Mouse (Mus musculus): ENCODE measurements around the gene Zswim5. TPM values are rescaled to one million over a fixed set of nuclear protein-coding genes. Genes with fewer than 3 reads are reported as not detected.

Gene Zswim5
- polyA plus RNA-seq, 1 experiment: 2.6 TPM

DNA sequence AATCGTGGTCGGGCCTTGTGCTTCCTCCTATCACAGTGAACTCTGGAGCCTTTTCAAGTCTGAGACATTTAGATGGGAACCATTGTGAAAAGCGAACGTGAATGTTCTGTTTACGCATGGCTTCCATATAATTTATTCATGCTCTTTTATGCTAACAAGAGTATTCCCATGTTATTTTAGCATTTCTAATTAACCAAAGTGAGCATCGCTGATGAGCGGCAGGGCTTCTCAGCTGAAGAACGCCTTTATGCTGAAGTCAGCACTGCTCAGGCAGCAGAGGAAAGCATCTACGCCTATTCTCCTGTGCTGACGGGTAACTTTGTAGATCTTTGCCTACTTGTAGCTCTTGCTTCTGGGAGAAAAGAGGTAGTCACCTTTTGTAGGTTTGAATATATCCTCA lies 20.0 kb upstream of the Zswim5 start:
- 87% methylated on average over 10 of the region's 10 CpGs for WGBS

GRCm38 (mm10) chr4:116859711-116860110 lies 17.5 kb upstream of the Zswim5 start:
- Histone ChIP-seq H3K4me3 (replicated peaks; ENCODE audit: extremely low read depth, low read depth, low read length) (no peak overlapping the region), H3K4me1 (ENCODE audit: control insufficient read depth, insufficient read depth, low read length) (no peaks in the 10 kb centered on the region; the same call in 1 of the 2 replicates)
- TF ChIP-seq CTCF (IDR thresholded peaks at IDR 0.05; ENCODE audit: insufficient read depth, low read length): no peak
- no peak for TF ChIP-seq POLR2A (IDR thresholded peaks at IDR 0.05; ENCODE audit: borderline replicate concordance, extremely low read depth, low read depth, low read length)
- 67% methylated on average over 5 of the region's 5 CpGs for WGBS
- DNase-seq: no peak

More for the DNA sequence above, 20.0 kb upstream of the Zswim5 start:
- Histone ChIP-seq H3K4me1 (ENCODE audit: control insufficient read depth, insufficient read depth, low read length) (no peaks in the 10 kb centered on the region), H3K4me3 (replicated peaks; ENCODE audit: extremely low read depth, low read depth, low read length) (no peak overlapping the region)
- no peak for DNase-seq
- TF ChIP-seq CTCF (IDR thresholded peaks at IDR 0.05; ENCODE audit: insufficient read depth, low read length) (no peak), POLR2A (IDR thresholded peaks at IDR 0.05; ENCODE audit: borderline replicate concordance, extremely low read depth, low read depth, low read length) (no peak)

GRCm38 (mm10) chr4:116862023-116862422 lies 15.2 kb upstream of the Zswim5 start:
- no peak for DNase-seq
- Histone ChIP-seq H3K4me3 (replicated peaks; ENCODE audit: extremely low read depth, low read depth, low read length) (no peak overlapping the region), H3K4me1 (ENCODE audit: control insufficient read depth, insufficient read depth, low read length) (no peaks in the 10 kb centered on the region; the same call in 1 of the 2 replicates)
- TF ChIP-seq CTCF (IDR thresholded peaks at IDR 0.05; ENCODE audit: insufficient read depth, low read length) (no peak), POLR2A (IDR thresholded peaks at IDR 0.05; ENCODE audit: borderline replicate concordance, extremely low read depth, low read depth, low read length) (no peak)
- whole genome bisulfite sequencing: 55% methylated on average over 8 of the region's 8 CpGs

DNA sequence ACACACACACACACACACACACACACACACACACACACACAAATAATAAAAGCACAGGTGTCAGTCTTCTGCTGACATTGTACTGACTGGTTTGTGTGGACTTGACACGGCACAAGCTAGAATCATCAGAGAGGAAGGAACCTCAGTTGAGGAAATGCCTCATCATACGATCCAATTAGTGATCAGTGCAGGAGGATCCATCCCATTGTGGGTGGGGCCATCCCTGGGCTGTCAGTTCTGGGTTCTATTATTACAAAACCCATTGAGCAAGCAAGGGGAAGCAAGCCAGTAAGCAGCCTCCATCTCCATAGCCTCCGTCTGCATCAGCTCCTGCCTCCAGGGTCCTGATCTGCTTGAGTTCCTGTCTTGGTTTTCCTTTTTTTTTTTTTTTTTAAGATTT lies 7.3 kb upstream of the Zswim5 start:
- no peak for DNase-seq
- TF ChIP-seq CTCF (IDR thresholded peaks at IDR 0.05; ENCODE audit: insufficient read depth, low read length) (no peak), POLR2A (IDR thresholded peaks at IDR 0.05; ENCODE audit: borderline replicate concordance, extremely low read depth, low read depth, low read length) (no peak)
- Histone ChIP-seq H3K4me1 (ENCODE audit: control insufficient read depth, insufficient read depth, low read length) (no peaks in the 10 kb centered on the region), H3K4me3 (replicated peaks; ENCODE audit: extremely low read depth, low read depth, low read length) (no peak overlapping the region)
- WGBS: 59% methylated on average over 3 of the region's 3 CpGs

- 83% methylated on average over 4 of the region's 4 CpGs for WGBS
- Histone ChIP-seq H3K4me3 (replicated peaks; ENCODE audit: extremely low read depth, low read depth, low read length) (no peak overlapping the region), H3K4me1 (ENCODE audit: control insufficient read depth, insufficient read depth, low read length) (peaks cover 2% of the 10 kb centered on the region)
- DNase-seq: no peak
- TF ChIP-seq CTCF (IDR thresholded peaks at IDR 0.05; ENCODE audit: insufficient read depth, low read length): no peak
- TF ChIP-seq POLR2A (IDR thresholded peaks at IDR 0.05; ENCODE audit: borderline replicate concordance, extremely low read depth, low read depth, low read length): no peak
Measured at GRCm38 (mm10) chr4:116874595-116874994, 2.6 kb upstream of the Zswim5 start.

- 0% methylated on average over 15 of the region's 15 CpGs for WGBS
- peaks cover 2% of the 10 kb centered on the region for H3K4me1 ChIP-seq (ENCODE audit: control insufficient read depth, insufficient read depth, low read length)
- H3K4me3 ChIP-seq (replicated peaks; ENCODE audit: extremely low read depth, low read depth, low read length): peak overlapping the region; percentile 80
- no peak for TF ChIP-seq CTCF (IDR thresholded peaks at IDR 0.05; ENCODE audit: insufficient read depth, low read length)
- no peak for TF ChIP-seq POLR2A (IDR thresholded peaks at IDR 0.05; ENCODE audit: borderline replicate concordance, extremely low read depth, low read depth, low read length)
- DNase-seq: no peak
Measured at GRCm38 (mm10) chr4:116876630-116876994, 564 bp upstream of the Zswim5 start.

DNA sequence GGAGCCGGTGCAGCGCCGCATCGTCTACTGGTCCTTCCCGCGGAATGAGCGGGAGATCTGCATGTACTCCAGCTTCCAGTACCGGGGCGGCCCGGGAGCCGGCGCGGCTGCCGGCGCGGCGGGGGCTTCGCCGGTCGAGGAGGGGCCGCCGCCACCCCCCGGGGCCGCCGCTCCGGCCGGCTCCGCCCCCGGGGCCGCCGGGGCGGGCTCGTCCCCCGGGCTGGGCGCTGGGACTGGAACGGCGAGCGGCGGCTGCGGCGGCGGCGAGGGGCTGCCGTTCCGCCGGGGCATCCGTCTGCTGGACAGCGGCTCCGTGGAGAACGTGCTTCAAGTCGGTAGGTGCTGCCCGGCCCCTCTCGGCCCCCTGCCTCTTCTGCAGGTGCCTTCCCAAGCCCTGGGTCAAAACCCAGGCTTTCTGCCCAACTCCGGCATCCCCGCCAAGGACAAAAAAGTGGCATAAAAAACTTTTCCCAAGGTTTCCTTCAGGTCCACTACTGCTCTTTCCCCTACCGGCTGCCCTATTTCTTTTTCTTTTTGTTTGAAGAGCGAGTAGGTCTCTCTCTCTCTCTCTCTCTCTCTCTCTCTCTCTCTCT lies 649 bp downstream of the Zswim5 start:
- Histone ChIP-seq H3K4me3 (replicated peaks; ENCODE audit: extremely low read depth, low read depth, low read length) (peak overlapping the region; percentile 80), H3K4me1 (ENCODE audit: control insufficient read depth, insufficient read depth, low read length) (peaks cover 2% of the 10 kb centered on the region)
- under 1% methylated on average over 57 of the region's 57 CpGs for WGBS
- no peak for TF ChIP-seq POLR2A (IDR thresholded peaks at IDR 0.05; ENCODE audit: borderline replicate concordance, extremely low read depth, low read depth, low read length)
- TF ChIP-seq CTCF (IDR thresholded peaks at IDR 0.05; ENCODE audit: insufficient read depth, low read length): no peak
- peak; percentile 63 for DNase-seq

DNA sequence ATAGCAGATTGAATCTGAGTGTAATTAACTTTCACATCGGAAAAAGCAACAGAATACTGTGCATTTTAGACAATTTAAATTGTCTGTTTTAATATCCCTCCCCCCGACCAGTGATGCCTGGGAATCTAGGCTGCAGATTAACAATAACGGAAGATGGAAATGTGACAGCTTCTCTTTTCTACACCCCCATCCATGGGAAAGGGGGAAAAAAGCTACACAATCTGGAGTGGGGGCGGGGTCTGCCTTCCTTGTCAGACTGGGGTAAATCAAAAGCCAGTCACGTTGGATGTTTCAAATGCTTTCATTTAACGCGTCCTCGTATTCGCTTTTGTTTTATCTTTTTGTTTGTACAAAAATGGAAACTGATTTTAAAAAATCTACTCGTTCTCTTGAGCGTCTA lies 1.3 kb downstream of the Zswim5 start:
- Histone ChIP-seq H3K4me1 (ENCODE audit: control insufficient read depth, insufficient read depth, low read length) (peaks cover 2% of the 10 kb centered on the region), H3K4me3 (replicated peaks; ENCODE audit: extremely low read depth, low read depth, low read length) (peak overlapping the region; percentile 29)
- WGBS: 11% methylated on average over 11 of the region's 11 CpGs
- no peak for TF ChIP-seq CTCF (IDR thresholded peaks at IDR 0.05; ENCODE audit: insufficient read depth, low read length)
- TF ChIP-seq POLR2A (IDR thresholded peaks at IDR 0.05; ENCODE audit: borderline replicate concordance, extremely low read depth, low read depth, low read length): no peak
- peak; percentile 19 for DNase-seq

DNA sequence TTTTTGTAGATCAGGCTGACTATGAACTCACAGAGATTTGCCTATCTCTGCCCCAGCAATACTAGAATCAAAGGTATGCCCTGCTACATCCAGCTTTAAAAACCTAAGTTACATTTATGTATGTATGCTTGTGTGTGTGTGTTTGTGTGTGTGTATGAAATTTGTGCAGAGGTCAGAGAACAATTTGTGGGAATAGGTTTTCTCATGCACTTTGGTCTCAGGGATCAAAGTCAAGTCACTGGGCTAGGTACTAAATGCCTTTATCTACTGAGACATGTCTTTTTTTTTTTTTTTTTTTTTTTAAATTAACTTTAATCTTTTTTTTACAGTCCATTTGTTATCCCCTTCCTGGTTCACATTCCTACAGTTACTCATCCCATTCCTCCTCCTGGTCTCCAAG lies 5.5 kb downstream of the Zswim5 start:
- no peak overlapping the region for H3K4me3 ChIP-seq (replicated peaks; ENCODE audit: extremely low read depth, low read depth, low read length)
- no peak for DNase-seq
- no peak for TF ChIP-seq POLR2A (IDR thresholded peaks at IDR 0.05; ENCODE audit: borderline replicate concordance, extremely low read depth, low read depth, low read length)
- TF ChIP-seq CTCF (IDR thresholded peaks at IDR 0.05; ENCODE audit: insufficient read depth, low read length): no peak
- no peaks in the 10 kb centered on the region for H3K4me1 ChIP-seq (ENCODE audit: control insufficient read depth, insufficient read depth, low read length)

DNA sequence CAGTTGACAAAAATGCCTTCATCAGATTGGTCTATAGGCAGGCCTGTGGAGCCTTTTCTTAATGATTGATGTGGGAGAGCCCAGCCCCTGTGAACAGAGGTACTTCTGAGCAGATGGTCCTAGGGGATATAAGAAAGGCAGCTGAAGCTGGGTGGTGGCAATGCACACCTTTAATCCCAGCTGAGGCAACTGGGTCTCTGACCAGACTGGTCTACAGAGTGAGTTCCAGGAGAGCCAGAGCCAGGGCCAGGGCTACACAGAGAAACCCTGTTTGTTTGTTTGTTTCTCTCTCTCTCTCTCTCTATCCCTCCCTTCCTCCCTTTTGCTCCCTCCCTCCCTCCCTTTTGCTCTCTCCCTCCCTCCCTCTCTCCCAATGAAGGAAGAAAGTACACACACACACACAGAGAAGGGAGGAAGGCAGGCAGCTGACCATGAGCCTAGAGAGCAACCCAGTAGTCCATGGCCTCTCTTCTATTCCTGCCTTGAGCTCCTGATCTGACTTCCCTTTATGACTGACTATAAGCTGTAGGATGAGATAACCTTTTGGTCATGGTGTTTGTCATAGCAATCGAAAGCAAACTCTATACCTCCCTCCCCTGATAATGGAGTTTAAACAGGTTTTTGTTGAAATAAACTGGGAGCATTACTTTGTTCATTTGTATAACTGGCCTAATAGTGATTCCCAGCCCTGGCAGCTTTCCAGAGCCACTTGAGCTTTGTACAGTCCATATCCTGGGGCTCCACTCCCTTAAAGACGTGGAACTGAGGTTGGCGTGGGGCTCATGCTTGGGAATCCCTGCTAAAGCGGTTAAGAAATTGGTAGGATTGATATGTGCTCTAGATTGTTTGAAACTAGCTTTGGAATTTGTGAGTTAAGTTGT lies 17.3 kb downstream of the Zswim5 start:
- no peak for TF ChIP-seq CTCF (IDR thresholded peaks at IDR 0.05; ENCODE audit: insufficient read depth, low read length)
- no peak for TF ChIP-seq POLR2A (IDR thresholded peaks at IDR 0.05; ENCODE audit: borderline replicate concordance, extremely low read depth, low read depth, low read length)
- 52% methylated on average over 4 of the region's 4 CpGs for WGBS
- DNase-seq: no peak
- H3K4me1 ChIP-seq (ENCODE audit: control insufficient read depth, insufficient read depth, low read length): no peaks in the 10 kb centered on the region
- no peak overlapping the region for H3K4me3 ChIP-seq (replicated peaks; ENCODE audit: extremely low read depth, low read depth, low read length)

All from lung, adult 2 months (tissue).